Mouse (Mus musculus): ENCODE measurements around the gene Ttc13. TPM values are rescaled to one million over a fixed set of nuclear protein-coding genes. Genes with fewer than 3 reads are reported as not detected.

The Ttc13 gene
- total and polyA plus RNA-seq, 3 experiments = 34.0 to 39.1 TPM; not detected in 1

- no peak for TF ChIP-seq ZMIZ1 (IDR thresholded peaks at IDR 0.05; ENCODE audit: low read depth, low read length)
Measured at GRCm38 (mm10) chr8:124751191-124751590, 29.4 kb upstream of the Ttc13 start (continued).

- peaks cover 2% of the 10 kb centered on the region; the same call in 1 of the 2 replicates for H3K79me2 ChIP-seq (ENCODE audit: control insufficient read depth, insufficient read depth, low read length, poor library complexity)
- no peak overlapping the region for H3K4me3 ChIP-seq (ENCODE audit: control insufficient read depth in 1 of 2, insufficient read depth in 1 of 2, low read depth in 2 of 2, low read length in 2 of 2)
- no peak overlapping the region for H3K27ac ChIP-seq (ENCODE audit: control insufficient read depth, low read depth, low read length)
- H3K4me1 ChIP-seq (ENCODE audit: control insufficient read depth in 1 of 2, insufficient read depth in 2 of 2, low read length in 2 of 2) = 0 out of 4 replicates have a peak, but pooled peaks cover 0 to 7% of the 10 kb centered on the region in 2 experiments
- no peak overlapping the region for H3K9ac ChIP-seq (ENCODE audit: control insufficient read depth, low read depth, low read length, poor library complexity, severe bottlenecking)
- H3K27me3 ChIP-seq (ENCODE audit: control insufficient read depth in 1 of 2, insufficient read depth in 2 of 2, low read length in 2 of 2) = no peaks in the 10 kb centered on the region
- no peak for TF ChIP-seq USF1 (IDR thresholded peaks at IDR 0.05; ENCODE audit: low read depth, low read length)
- TF ChIP-seq EP300 (IDR thresholded peaks at IDR 0.05; ENCODE audit: low read depth in 1 of 2, low read length in 2 of 2) = no peak
- no peak for TF ChIP-seq TCF12 (IDR thresholded peaks at IDR 0.05; ENCODE audit: low read depth, low read length)
- TF ChIP-seq GATA1 (IDR thresholded peaks at IDR 0.05; ENCODE audit: low read depth, low read length) = no peak
- TF ChIP-seq MYC (IDR thresholded peaks at IDR 0.05; ENCODE audit: low read depth, low read length) = no peak
- no peak for TF ChIP-seq ZC3H11A (IDR thresholded peaks at IDR 0.05; ENCODE audit: low read depth, low read length)
- no peak for TF ChIP-seq RAD21 (IDR thresholded peaks at IDR 0.05; ENCODE audit: low read depth, low read length)
- no peak for TF ChIP-seq TBP (IDR thresholded peaks at IDR 0.05; ENCODE audit: low read depth, low read length)
- TF ChIP-seq MEF2A (IDR thresholded peaks at IDR 0.05; ENCODE audit: extremely low read depth, insufficient replicate concordance, low read depth, low read length, poor library complexity, severe bottlenecking) = no peak
- H3K36me3 ChIP-seq (ENCODE audit: control insufficient read depth in 1 of 2, insufficient read depth in 2 of 2, low read length in 2 of 2) = no peaks in the 10 kb centered on the region; a peak in 1 of 4 replicates
- DNase-seq (ENCODE audit: low read depth, low spot score) = no peak
- H3K9me3 ChIP-seq (replicated peaks; ENCODE audit: insufficient read depth, low read length) = no peaks in the 10 kb centered on the region
Measured at GRCm38 (mm10) chr8:124746661-124747060, 24.9 kb upstream of the Ttc13 start.

- Histone ChIP-seq H3K9me3 (replicated peaks; ENCODE audit: insufficient read depth, low read length) (no peaks in the 10 kb centered on the region), H3K79me2 (ENCODE audit: control insufficient read depth, insufficient read depth, low read length, poor library complexity) (no peaks in the 10 kb centered on the region), H3K27ac (ENCODE audit: control insufficient read depth, low read depth, low read length) (no peak overlapping the region), H3K4me3 (ENCODE audit: control insufficient read depth in 1 of 2, insufficient read depth in 1 of 2, low read depth in 2 of 2, low read length in 2 of 2) (no peak overlapping the region), H3K27me3 (ENCODE audit: control insufficient read depth in 1 of 2, insufficient read depth in 2 of 2, low read length in 2 of 2) (no peaks in the 10 kb centered on the region), H3K4me1 (ENCODE audit: control insufficient read depth in 1 of 2, insufficient read depth in 2 of 2, low read length in 2 of 2) (no peaks in the 10 kb centered on the region), H3K36me3 (ENCODE audit: control insufficient read depth in 1 of 2, insufficient read depth in 2 of 2, low read length in 2 of 2) (no peaks in the 10 kb centered on the region; a peak in 1 of 4 replicates), H3K9ac (ENCODE audit: control insufficient read depth, low read depth, low read length, poor library complexity, severe bottlenecking) (no peak overlapping the region)
- TF ChIP-seq KAT2A (conservative IDR thresholded peaks at IDR 0.05; ENCODE audit: low read depth, low read length) (no peak), CTCF (IDR thresholded peaks at IDR 0.05 in 2 of 3, conservative IDR thresholded peaks at IDR 0.05 in 1 of 3; ENCODE audit: control insufficient read depth in 1 of 3, insufficient read depth in 1 of 3, low read depth in 2 of 3, low read length in 3 of 3, poor library complexity in 1 of 3, severe bottlenecking in 1 of 3) (peak; percentile 41 to 73 (median 59)), POLR2A (IDR thresholded peaks at IDR 0.05; ENCODE audit: control insufficient read depth in 1 of 2, insufficient read depth in 1 of 2, low read depth in 1 of 2, low read length in 2 of 2, poor library complexity in 1 of 2) (no peak), USF2 (IDR thresholded peaks at IDR 0.05; ENCODE audit: borderline replicate concordance in 1 of 2, insufficient read depth in 1 of 2, low read depth in 1 of 2, low read length in 2 of 2) (no peak), HCFC1 (IDR thresholded peaks at IDR 0.05; ENCODE audit: low read depth, low read length) (no peak), SIN3A (IDR thresholded peaks at IDR 0.05; ENCODE audit: low read length) (no peak), TBP (IDR thresholded peaks at IDR 0.05; ENCODE audit: low read depth, low read length) (no peak), SMC3 (IDR thresholded peaks at IDR 0.05; ENCODE audit: low read depth, low read length) (peak; percentile 43; the same call in 1 of the 2 replicates), ZC3H11A (IDR thresholded peaks at IDR 0.05; ENCODE audit: low read depth, low read length) (peak; percentile 32; the same call in 1 of the 2 replicates), BHLHE40 (IDR thresholded peaks at IDR 0.05; ENCODE audit: borderline replicate concordance, low read depth, low read length) (no peak), RAD21 (IDR thresholded peaks at IDR 0.05; ENCODE audit: low read depth, low read length) (peak; percentile 41)
- peak; percentile 26 for DNase-seq (ENCODE audit: low read depth, low spot score)
Measured at GRCm38 (mm10) chr8:124739268-124739667, 17.5 kb upstream of the Ttc13 start.
